Mouse (Mus musculus): ENCODE results near the gene Nectin3.

GRCm38 (mm10) chr16:46531023-46531422 is 32.7 kb upstream of the Nectin3 start:
- TF ChIP-seq CTCF (IDR thresholded peaks at IDR 0.05), result no peak
- TF ChIP-seq EP300 (IDR thresholded peaks at IDR 0.05), result no peak
